Mouse (Mus musculus): Measurements from ENCODE around the gene Psme1. TPM values are rescaled to one million over a fixed set of nuclear protein-coding genes. Genes with fewer than 3 reads are reported as not detected.
A peak's percentile ranks its signal among the peaks of the same experiment; 100 is the strongest.

The Psme1 gene
- polyA plus RNA-seq, 1 experiment from 2014 or later = 115 TPM

DNA sequence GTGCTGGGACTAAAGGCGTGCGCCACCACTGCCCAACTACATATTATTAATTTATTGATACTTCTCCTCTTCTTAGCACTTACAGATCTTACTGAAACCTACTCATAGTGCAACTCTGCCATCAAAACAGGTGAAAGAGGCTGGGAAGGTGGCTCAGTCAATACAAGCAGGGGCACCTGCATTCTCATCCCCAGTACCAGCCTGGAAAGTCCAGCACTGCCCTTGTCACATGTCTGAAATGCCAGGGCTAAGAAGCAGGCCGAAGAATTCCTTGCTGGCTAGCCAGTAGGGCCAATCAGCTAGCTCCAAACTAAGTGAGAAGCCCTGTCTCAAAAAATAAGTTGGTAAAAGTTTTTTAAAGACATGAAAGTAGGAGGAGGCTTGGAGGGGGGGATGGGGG is 20.3 kb upstream of the Psme1 start:
- H3K27me3 ChIP-seq (ENCODE audit: low read depth, poor library complexity, severe bottlenecking) = no peaks in the 10 kb centered on the region
- H3K36me3 ChIP-seq = 0 out of 2 replicates have a peak, but pooled peaks cover 2% of the 10 kb centered on the region
- no peaks in the 10 kb centered on the region for H3K9me3 ChIP-seq (replicated peaks)
- peaks cover 18% of the 10 kb centered on the region for H3K4me1 ChIP-seq
- no peak overlapping the region for H3K27ac ChIP-seq
- H3K4me3 ChIP-seq = no peak overlapping the region
- DNase-seq (ENCODE audit: low spot score) = no peak
- WGBS = 96% methylated on average over 3 of the region's 3 CpGs

GRCm38 (mm10) chr14:55558740-55559448 is 19.0 kb upstream of the Psme1 start:
- WGBS = 61% methylated on average over 6 of the region's 6 CpGs
- no peak for DNase-seq (ENCODE audit: low spot score)
- peak overlapping the region; percentile 79 for H3K4me3 ChIP-seq
- peaks cover 18% of the 10 kb centered on the region for H3K4me1 ChIP-seq
- peaks cover 12% of the 10 kb centered on the region for H3K36me3 ChIP-seq
- H3K27me3 ChIP-seq (ENCODE audit: low read depth, poor library complexity, severe bottlenecking) = no peaks in the 10 kb centered on the region
- no peaks in the 10 kb centered on the region for H3K9me3 ChIP-seq (replicated peaks)
- H3K27ac ChIP-seq = peak overlapping the region; percentile 95; the same call in 1 of the 2 replicates

DNA sequence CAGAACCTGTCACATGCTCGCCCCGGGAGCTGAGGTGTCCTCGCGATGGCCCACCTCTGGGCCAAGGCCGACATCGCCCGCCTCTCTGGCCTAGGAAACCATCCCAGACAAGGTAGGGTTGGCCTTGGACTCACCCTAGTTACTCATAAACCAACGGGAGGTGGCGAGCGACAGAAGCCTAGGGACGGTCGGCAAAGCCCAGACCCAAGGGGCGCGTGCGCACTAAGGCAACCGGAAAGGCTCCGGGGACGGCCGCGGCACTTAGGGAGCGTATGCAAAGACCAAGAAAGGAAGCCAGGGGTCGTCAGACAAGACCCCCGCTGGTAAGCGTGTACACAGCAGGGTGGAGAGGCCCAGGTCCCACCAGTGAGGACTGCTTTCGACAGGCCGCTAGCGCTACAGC is 18.1 kb upstream of the Psme1 start, which contains the start of gene Dcaf11:
Gene Dcaf11 (plus strand): TSS at position 208 of the 403 bp plus-strand sequence.
- under 1% methylated on average over 27 of the region's 27 CpGs for WGBS

DNA sequence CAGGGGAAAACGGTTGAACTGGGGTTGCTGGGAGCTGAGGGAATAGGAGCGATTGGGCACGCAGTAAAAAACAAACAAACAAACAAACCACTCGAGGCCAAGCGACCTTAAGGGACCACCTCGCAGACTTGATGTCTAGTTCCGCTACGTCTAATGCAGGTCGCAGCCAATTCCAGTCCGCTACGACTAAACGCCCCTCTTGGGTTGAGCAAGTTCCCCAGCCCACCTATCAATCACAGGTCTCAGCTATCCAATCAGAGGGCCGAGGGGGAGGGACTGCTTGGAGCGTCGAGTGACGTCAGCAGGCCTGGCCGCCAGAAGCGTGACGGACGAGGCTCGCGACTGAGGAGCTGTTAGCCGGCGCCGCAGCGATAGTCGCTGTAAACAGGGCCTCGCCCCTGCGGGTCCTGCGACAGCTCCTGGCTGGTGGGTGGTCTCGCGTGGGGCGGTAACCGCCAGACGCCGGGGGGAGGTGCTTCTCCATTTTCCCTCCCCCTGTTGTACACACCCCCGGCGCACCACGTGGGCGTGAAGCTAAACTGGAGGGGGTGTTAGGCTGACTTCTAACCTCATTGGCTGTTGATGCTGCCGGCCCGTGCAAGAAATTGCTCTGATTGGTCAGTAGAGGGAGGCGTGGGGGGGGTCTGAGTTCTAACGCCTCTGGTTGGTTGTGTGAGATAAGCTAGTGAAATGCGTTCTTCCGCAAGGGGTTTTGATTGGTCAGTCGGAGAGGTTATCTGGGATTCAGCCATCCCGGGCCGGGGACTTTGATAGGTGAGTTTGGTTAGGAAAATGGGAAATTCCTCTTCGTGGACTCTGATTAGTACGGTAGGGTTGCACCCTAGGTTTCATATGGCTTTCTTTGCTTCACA is 17.5 kb upstream of the Psme1 start, which contains the start of gene A730061H03Rik:
Gene A730061H03Rik (minus strand): TSS at position 205 of the 872 bp plus-strand sequence.
- Histone ChIP-seq H3K27ac (peak within 1 kb of the TSS; percentile 95), H3K27me3 (ENCODE audit: low read depth, poor library complexity, severe bottlenecking) (no peaks in the 10 kb centered on the region), H3K36me3 (peaks cover 27% of the 10 kb centered on the region), H3K4me1 (peaks cover 18% of the 10 kb centered on the region), H3K9me3 (replicated peaks) (no peaks in the 10 kb centered on the region), H3K4me3 (peak within 1 kb of the TSS; percentile 79)
- WGBS = under 1% methylated on average over 51 of the region's 51 CpGs
- DNase-seq (ENCODE audit: low spot score) = peak; percentile 96

More for the DNA sequence above, 18.1 kb upstream of the Psme1 start, which contains the start of gene Dcaf11:
- Histone ChIP-seq H3K4me1 (peaks cover 18% of the 10 kb centered on the region), H3K36me3 (peaks cover 21% of the 10 kb centered on the region), H3K27ac (peak within 1 kb of the TSS; percentile 95), H3K4me3 (peak within 1 kb of the TSS; percentile 79), H3K27me3 (ENCODE audit: low read depth, poor library complexity, severe bottlenecking) (no peaks in the 10 kb centered on the region), H3K9me3 (replicated peaks) (no peaks in the 10 kb centered on the region)
- peak; percentile 94 for DNase-seq (ENCODE audit: low spot score)

DNA sequence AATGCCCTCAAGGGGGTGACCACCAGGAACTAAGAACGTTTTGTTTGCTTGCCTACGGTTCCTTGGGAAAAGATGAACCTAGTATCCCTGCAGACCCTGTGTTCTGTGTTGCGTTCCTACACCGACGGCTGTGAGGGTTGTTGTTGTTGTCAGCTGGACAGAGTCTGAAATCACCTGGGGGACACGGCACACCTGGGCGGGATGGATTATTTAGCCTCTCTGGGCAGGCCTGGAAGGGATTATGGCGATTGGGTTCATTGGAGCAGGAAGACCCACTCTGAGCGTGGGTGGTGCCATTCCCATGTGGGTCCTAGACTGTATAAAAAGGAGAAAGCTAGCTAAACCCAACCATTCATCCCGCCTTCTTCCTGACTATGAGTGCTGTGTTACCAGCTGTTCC is 16.1 kb upstream of the Psme1 start:
- no peak overlapping the region for H3K27ac ChIP-seq
- no peak overlapping the region for H3K4me3 ChIP-seq
- H3K36me3 ChIP-seq = peaks cover 41% of the 10 kb centered on the region
- H3K9me3 ChIP-seq (replicated peaks) = no peaks in the 10 kb centered on the region
- 86% methylated on average over 10 of the region's 10 CpGs for WGBS
- H3K4me1 ChIP-seq = peaks cover 15% of the 10 kb centered on the region
- DNase-seq (ENCODE audit: low spot score) = no peak
- H3K27me3 ChIP-seq (ENCODE audit: low read depth, poor library complexity, severe bottlenecking) = no peaks in the 10 kb centered on the region

GRCm38 (mm10) chr14:55563249-55563648 is 14.7 kb upstream of the Psme1 start:
- Histone ChIP-seq H3K4me1 (peaks cover 12% of the 10 kb centered on the region), H3K36me3 (peaks cover 55% of the 10 kb centered on the region), H3K27ac (no peak overlapping the region), H3K9me3 (replicated peaks) (no peaks in the 10 kb centered on the region), H3K27me3 (ENCODE audit: low read depth, poor library complexity, severe bottlenecking) (no peaks in the 10 kb centered on the region), H3K4me3 (no peak overlapping the region)
- no peak for DNase-seq (ENCODE audit: low spot score)
- WGBS = 93% methylated on average over 11 of the region's 11 CpGs

DNA sequence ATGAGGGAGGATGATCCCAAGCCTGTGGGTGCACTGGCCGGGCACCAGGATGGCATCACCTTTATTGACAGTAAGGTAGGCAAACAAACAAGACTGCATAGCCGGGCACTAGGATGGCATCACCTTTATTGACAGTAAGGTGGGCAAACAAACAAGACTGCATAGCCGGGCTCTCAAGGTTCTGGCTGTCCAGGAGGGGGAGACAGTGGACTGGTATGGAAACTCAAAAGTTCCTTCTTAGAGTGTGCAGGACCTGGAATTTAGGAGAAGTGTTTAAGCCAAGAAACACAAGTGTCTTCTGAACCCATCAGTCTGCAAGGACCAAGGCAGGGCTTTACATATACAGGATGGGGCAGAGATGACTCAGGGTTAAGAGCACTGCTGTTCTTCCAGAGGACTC is 12.2 kb upstream of the Psme1 start:
- no peak overlapping the region for H3K27ac ChIP-seq
- 86% methylated on average over 3 of the region's 3 CpGs for WGBS
- DNase-seq (ENCODE audit: low spot score) = no peak
- H3K9me3 ChIP-seq (replicated peaks) = no peaks in the 10 kb centered on the region
- H3K36me3 ChIP-seq = peaks cover 78% of the 10 kb centered on the region
- no peaks in the 10 kb centered on the region for H3K27me3 ChIP-seq (ENCODE audit: low read depth, poor library complexity, severe bottlenecking)
- H3K4me1 ChIP-seq = peaks cover 12% of the 10 kb centered on the region
- no peak overlapping the region for H3K4me3 ChIP-seq

DNA sequence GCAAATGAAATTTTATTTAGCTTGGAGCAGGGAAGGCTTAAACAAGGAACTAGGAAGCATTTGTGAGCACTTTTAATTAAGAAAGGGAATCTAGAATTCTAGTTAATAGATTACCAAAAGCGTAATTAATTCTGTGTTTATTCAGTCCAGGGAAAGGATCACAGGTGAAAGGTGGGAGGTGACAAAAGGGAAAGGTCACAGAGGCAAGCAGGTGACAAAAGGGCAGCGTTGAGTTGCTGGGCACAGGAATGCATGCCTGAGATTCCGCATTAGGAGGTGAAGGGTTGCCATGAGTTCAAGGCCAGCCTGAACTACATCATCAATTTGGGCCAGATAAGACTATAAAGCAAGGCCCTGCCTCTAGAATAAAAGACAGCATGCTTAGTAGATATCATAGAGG is 10.4 kb upstream of the Psme1 start:
- no peak overlapping the region for H3K27ac ChIP-seq
- DNase-seq (ENCODE audit: low spot score) = no peak
- WGBS = 90% methylated on average over 3 of the region's 3 CpGs
- H3K4me3 ChIP-seq = no peak overlapping the region
- H3K9me3 ChIP-seq (replicated peaks) = no peaks in the 10 kb centered on the region
- no peaks in the 10 kb centered on the region for H3K27me3 ChIP-seq (ENCODE audit: low read depth, poor library complexity, severe bottlenecking)
- H3K4me1 ChIP-seq = no peaks in the 10 kb centered on the region
- H3K36me3 ChIP-seq = peaks cover 77% of the 10 kb centered on the region

DNA sequence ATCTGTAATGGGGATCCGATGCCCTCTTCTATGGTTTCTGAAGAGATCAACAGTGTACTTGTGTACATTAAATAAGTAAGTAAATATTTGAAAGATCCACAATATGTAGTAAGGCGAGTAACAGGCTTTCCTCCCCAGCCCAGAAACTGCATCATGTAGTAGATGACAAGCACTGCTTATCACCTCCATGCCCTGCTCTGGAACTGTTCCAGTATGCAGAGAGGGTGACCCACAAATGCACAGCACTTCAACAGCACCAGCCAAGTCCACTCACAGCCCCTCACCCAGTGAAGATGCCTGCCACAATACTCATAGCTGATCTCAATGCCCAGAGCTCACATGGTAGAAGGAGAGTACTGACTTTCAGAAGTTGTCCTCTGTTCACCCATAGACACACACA is 7.3 kb upstream of the Psme1 start:
- H3K9me3 ChIP-seq (replicated peaks) = no peaks in the 10 kb centered on the region
- no peak overlapping the region for H3K27ac ChIP-seq
- H3K36me3 ChIP-seq = peaks cover 50% of the 10 kb centered on the region
- no peak for DNase-seq (ENCODE audit: low spot score)
- H3K4me1 ChIP-seq = peaks cover 5% of the 10 kb centered on the region
- WGBS = 90% methylated on average over 2 of the region's 2 CpGs
- no peak overlapping the region for H3K4me3 ChIP-seq
- no peaks in the 10 kb centered on the region for H3K27me3 ChIP-seq (ENCODE audit: low read depth, poor library complexity, severe bottlenecking)

GRCm38 (mm10) chr14:55571760-55572159 is 6.2 kb upstream of the Psme1 start:
- no peak for DNase-seq (ENCODE audit: low spot score)
- Histone ChIP-seq H3K27me3 (ENCODE audit: low read depth, poor library complexity, severe bottlenecking) (no peaks in the 10 kb centered on the region), H3K4me3 (no peak overlapping the region), H3K27ac (no peak overlapping the region), H3K36me3 (peaks cover 38% of the 10 kb centered on the region), H3K9me3 (replicated peaks) (no peaks in the 10 kb centered on the region), H3K4me1 (peaks cover 14% of the 10 kb centered on the region)

GRCm38 (mm10) chr14:55575302-55575701 is 2.6 kb upstream of the Psme1 start, which contains the start of gene Fitm1:
Gene Fitm1 (plus strand): TSS chr14:55575617.
- H3K27me3 ChIP-seq (ENCODE audit: low read depth, poor library complexity, severe bottlenecking) = no peaks in the 10 kb centered on the region
- no peaks in the 10 kb centered on the region for H3K9me3 ChIP-seq (replicated peaks)
- 70% methylated on average over 8 of the region's 8 CpGs for WGBS
- H3K36me3 ChIP-seq = peaks cover 10% of the 10 kb centered on the region
- H3K27ac ChIP-seq = peak within 1 kb of the TSS; percentile 66
- peaks cover 33% of the 10 kb centered on the region for H3K4me1 ChIP-seq
- no peak within 1 kb of the TSS for H3K4me3 ChIP-seq
- no peak for DNase-seq (ENCODE audit: low spot score)

DNA sequence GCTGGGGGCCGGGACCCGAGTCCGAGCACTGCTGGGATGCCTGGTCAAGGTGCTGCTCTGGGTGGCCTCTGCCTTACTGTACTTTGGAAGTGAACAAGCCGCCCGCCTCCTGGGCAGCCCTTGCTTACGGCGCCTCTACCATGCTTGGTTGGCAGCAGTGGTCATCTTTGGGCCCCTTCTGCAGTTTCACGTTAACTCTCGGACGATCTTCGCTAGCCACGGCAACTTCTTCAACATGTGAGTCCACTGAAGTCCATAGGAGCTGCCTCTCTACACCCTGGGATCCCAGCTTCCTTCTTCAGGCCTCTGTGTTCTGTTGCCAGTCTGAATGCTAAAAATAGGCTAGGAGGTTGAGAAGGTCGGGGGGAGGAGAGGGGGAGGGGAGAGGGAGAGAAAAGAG is 2.2 kb upstream of the Psme1 start:
- H3K4me3 ChIP-seq = no peak overlapping the region
- no peak for DNase-seq (ENCODE audit: low spot score)
- peak overlapping the region; percentile 66 for H3K27ac ChIP-seq
- peaks cover 11% of the 10 kb centered on the region for H3K36me3 ChIP-seq
- 72% methylated on average over 13 of the region's 13 CpGs for WGBS
- peaks cover 33% of the 10 kb centered on the region for H3K4me1 ChIP-seq
- no peaks in the 10 kb centered on the region for H3K27me3 ChIP-seq (ENCODE audit: low read depth, poor library complexity, severe bottlenecking)
- H3K9me3 ChIP-seq (replicated peaks) = no peaks in the 10 kb centered on the region

- no peaks in the 10 kb centered on the region for H3K27me3 ChIP-seq (ENCODE audit: low read depth, poor library complexity, severe bottlenecking)
- DNase-seq (ENCODE audit: low spot score) = no peak
- 83% methylated on average over 16 of the region's 16 CpGs for WGBS
- H3K36me3 ChIP-seq = peaks cover 17% of the 10 kb centered on the region
- no peaks in the 10 kb centered on the region for H3K9me3 ChIP-seq (replicated peaks)
- H3K4me1 ChIP-seq = peaks cover 33% of the 10 kb centered on the region
- no peak overlapping the region for H3K4me3 ChIP-seq
- peak overlapping the region; percentile 44; the same call in 1 of the 2 replicates for H3K27ac ChIP-seq
Observed at GRCm38 (mm10) chr14:55576376-55576775, 1.5 kb upstream of the Psme1 start.

All from limb, embryonic 10.5 days (tissue).